Mouse (Mus musculus) adrenal gland, postnatal 36 days (tissue): ENCODE data around the gene St6gal1. TPM values are rescaled to one million over a fixed set of nuclear protein-coding genes. Genes with fewer than 3 reads are reported as not detected.
A peak's percentile ranks its signal among the peaks of the same experiment; 100 is the strongest.

Experiments used
- DNase-seq, 2 experiments: peaks; one replicate each; pipeline ENCODE4 v3.0.0; 2021; ENCODE audit warnings: mixed read lengths in 1 of 2
- total RNA-seq, 2 experiments: library from RNA; stranded (reverse); gene quantifications; 2 replicates each; pipeline ENCODE4 v1.2.3; 2021

St6gal1 gene
- total RNA-seq, 2 experiments from 2014 or later, result 45.5 to 49.5 TPM

DNA sequence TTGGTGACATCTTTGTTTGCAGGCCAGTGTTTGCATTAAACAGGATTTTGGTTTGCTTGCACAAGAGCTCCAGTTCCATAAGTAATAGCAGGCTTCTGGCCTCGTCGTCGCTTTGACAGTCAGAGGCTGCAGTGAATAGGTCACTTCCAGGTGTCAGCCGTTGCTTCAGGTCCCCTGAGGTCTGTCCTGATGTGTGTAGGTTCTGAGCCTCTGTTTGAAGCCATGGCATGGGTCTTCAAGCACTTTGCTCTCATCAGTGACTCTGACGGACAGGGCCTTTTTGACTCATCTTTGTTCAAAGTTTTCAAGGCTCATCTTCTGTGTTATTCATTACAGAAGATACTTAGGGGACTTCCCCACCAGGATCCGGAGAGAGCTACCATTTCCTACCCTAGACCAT lies 49.5 kb downstream of the St6gal1 start:
- DNase-seq, result no peak

DNA sequence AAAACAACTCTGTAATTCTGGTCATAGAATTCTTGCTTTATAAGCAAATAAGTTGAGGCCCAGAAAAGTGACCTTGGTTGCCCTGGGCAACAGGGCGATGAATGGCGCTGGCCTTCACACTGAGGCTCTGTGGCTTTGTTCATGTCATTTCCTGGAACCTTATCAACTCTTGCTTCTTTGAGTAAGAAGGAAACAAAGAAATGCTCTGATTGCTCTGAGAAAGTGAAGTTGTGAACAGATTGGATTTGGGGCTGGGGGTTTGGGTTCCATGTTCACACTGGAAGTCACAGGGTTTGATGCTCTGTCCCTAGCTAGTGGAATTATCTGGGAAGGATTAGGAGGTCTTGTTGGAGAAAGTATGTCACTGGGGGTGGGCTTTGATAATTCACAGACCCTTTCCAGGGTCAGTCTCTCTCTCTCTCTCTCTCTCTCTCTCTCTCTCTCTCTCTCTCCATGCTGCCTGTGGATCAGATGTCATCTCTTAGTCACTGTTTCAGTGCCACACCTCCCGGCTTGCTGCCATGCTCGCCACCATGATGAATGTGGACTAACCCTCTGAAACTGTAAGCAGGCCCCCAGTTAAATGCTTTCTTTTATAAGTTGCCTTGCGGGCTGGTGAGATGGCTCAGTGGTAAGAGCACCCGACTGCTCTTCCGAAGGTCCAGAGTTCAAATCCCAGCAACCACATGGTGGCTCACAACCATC lies 50.2 kb downstream of the St6gal1 start:
- DNase-seq, result peak; percentile 79 to 85

DNA sequence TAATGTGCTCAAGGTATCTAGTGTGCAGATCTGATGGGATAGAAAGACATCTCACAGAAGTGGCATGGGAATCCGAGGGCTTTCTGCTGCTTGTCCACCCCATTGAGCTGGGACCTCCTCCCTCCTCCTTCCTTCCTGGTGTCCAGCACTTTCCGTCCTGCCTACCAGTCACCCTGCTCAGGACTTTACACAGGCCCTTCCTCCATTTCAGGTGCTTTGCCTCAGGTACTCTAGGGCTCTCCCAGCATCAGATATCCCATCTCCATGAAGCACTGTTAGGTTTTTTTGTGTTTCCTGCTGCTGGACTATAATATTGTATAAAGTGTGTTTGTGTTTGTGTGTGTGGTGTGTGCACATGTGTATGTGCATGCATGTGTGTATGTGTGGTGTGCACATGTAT lies 51.1 kb downstream of the St6gal1 start:
- DNase-seq, result no peak

DNA sequence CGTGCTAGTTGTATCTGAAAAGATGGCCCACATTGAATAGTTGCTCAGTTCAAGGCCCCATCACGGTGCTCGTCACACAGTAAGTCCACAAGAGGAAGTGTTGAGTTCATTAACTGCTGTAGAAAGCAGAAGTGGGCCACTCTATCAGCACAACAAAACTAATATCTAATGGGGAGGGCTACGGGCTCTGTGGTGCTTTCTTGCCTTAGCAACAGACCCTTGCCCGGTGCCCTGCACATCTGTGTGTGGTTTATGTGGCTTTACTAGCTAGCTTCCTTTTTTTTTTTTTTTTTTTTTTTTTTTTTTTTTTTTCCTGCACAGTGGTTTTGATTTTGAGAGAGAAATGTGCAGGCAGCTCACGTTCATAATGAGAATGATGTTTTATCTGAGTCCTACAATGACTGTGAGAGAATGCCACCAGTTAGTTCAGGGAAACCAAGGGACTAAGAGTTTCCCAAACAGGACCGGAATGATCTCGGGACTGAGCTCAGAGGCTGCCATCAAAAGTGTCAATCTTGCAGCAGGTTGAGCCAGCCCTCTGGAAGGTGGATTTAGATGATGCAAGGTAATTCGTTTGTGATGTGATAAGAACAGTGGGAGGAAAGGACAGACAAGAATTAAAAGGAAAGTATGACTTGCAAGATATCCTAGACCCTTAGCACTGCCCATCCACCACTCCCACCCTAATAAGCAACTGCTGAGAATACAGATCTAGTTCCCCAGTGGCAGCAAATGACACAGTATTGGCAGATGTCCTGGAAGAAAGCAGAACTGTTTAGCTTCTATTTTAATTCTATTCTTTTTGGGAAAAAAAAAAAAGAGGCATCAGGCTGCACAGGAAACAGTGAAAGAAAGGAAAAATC lies 55.6 kb downstream of the St6gal1 start:
- no peak for DNase-seq

DNA sequence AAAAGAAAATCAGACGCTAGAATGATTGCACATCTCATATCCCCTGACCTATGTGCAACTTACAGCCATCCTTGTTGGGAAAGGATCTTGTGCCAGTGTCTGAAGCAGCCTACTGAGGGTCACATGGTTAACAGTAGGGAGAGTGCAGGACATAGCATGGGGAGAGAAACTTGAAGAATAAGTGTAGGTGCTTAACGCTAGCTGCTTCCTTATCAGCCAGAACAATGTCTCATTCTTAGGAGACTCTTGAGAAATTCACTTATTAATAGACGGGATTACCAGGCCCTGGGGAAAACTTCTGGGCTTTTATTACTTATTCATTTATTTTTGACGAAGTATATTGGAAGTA lies 56.2 kb downstream of the St6gal1 start:
- no peak for DNase-seq

DNA sequence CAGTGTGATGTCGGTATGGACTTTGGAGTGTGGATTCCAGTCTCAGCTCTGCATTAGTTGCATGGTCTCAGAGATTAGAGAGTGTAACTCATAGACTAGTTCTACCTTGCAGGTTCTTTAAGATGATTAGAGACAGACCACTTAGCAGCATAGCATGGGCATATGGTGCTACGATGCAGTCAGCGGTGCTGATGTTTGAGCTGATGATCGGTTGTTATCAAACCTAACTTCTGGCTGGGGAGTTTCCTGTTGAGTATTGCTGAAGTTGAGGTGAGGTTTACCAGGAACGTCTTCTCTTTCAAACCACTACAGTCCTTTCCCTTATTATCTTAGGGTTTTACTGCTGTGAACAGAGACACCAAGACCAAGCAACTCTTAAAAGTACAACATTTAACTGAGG lies 57.7 kb downstream of the St6gal1 start:
- DNase-seq, result no peak

DNA sequence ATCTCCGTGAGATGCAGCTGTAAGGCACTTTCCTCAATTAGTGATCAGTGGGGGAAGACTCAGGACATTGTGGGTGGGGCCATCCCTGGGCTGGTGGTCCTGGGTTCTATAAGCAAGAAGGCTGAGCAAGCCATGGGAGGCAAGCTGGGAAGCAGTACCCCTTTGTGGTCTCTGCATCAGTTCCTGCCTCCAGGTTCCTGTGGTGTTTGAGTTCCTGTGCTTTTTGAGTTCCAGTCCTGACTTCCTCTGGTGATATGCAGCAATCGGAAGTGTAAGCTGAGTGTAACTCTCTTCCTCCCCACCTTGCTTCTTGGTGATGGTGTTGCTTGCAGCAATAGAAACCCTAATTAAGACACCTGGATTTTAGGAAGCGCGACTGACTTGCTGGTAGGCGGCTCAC lies 58.4 kb downstream of the St6gal1 start:
- no peak for DNase-seq

DNA sequence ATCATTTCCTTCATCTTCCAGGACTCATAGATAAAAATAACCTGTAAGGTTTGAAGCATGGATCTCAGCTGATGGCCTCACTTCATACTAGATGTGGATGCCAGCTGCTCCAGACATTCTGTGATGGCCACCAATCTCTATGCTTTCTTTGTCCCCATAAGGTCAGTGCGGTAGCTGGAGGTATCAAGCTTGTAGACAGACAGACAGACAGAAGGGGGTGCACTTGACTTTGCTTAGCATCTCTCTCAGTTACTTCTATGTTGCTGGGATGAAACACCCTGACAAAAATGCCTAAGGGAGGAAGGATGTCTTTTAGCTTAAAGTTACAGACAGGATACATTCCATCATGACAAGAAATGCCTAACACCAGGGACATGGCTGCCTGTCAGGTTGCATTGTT lies 59.1 kb downstream of the St6gal1 start:
- no peak for DNase-seq

DNA sequence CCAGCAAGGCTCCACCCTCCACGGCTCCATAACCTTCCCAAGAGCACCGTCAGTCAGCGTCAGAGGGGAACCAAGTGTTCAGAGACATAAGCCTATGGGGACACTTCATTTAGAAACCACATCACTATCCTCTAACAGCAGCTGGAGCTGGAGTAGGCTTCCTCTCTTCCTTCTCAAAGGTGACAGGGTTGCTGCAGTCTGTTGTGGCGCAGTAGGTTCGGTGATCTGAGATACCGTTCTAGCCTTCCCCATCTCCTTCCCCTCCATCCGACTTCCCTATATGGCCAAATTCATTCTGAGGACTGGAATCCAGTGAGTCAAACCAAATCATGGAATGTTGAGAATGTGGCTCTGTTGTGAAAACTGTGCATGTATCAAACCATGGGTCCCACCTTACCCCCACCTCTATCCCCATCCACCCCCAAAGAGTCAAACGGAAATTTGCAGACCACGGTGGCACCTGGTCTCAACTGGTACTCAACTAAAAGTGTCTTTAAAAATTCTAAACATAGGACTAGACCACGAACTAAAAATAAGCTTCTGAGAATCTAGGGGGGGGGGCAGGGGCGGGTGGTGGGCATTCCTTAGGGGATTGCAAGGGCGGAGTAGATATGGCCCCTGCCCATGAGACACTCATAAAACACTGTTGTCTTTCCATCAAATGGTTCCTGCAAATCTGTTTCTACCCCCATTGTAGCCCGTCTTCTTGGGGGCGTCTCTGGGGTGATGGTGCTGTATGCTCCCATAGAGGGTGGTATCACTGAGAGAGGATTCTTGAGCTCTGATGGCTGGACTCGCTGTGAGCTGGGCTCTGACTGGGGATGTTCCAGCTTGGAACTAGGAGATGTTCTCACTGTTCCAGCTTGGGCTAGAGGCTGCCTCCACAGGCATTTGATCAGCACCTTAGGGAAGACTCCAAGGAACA lies 60.2 kb downstream of the St6gal1 start:
- no peak for DNase-seq

DNA sequence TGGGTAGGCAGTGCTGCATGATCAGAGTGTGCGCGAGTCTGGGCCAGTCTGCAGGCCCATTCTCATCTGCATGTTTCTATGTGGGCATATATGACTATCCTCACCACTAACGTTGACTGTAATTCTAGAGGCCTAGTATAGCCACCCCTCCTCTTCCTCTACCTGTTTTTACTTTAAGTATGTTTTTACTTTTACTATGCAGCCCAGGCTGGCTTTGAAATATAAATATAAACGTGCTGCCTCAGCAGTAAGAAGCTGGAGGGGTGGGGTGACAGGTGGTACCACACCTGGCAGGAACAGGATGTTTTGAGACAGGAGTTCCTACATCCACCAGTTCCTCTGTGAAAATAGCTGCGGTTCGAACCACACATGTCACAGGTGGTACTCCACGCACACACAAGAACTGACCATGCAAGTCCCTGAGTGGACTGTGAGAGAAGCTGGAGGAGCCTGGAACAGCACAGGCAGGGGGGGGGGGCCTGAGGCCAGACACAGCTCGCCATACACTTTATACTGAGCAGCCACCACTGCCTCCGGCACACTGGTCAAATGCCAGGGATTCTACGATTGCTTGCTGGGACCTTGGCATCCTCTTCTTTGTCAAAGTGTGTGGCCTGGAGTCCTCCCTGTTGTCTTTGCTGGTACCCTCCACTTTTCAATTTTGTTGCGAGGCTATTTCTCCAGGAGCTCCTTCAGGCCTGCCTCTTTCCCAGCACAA lies 62.0 kb downstream of the St6gal1 start:
- no peak for DNase-seq

DNA sequence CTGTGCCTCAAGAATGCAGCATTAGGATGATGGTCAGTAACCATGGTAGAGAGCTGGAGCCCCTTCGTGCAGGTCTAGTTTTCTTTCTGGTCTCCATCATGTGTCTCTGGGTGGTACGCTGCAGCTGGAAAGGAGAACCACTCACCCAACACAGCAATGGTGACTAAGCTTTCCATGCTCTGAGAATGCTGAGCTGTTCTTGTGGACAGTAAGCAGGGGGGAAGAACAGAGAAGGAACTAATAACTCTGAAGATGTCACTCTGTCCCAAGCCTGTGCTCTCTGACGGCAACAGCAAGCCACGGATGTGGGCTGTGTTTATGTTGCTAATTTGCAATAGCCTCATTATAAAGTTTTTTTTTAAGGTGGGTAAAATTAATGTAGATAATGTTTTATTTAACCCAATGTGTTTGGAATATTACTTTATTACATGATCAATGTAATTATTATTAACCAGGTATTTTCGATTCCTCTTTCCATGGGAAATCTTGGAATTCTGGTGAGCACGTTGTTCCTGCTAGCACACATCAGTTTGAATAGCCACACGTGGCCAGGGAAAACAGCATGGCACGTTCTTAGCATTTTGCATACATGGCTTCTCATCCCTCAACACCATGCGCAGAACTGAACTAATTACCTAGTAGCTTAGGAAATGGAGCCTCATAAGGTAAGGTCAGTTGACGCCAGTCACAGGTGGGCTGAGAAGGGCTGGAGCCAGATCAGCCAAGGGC lies 62.9 kb downstream of the St6gal1 start:
- DNase-seq, result no peak

DNA sequence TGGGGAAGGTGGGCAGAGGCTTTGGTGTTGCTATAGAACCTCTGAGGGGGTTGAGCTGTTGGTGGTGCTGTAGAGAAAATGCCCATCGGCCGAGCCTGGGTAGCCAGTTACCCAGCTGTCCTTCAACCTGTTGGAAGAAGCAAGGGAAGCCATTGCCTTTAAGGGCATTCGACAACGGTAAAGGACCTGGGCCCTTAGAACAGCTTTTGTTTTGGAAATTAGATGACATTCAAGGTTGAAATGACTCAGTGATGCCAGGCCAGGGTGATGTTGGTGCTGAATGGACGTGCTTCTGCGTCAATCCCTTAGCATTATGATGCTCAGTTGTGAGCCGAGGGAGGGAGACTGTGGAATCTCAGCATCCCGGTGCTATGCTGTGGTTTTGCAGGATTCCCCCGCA lies 63.6 kb downstream of the St6gal1 start:
- DNase-seq, result no peak

DNA sequence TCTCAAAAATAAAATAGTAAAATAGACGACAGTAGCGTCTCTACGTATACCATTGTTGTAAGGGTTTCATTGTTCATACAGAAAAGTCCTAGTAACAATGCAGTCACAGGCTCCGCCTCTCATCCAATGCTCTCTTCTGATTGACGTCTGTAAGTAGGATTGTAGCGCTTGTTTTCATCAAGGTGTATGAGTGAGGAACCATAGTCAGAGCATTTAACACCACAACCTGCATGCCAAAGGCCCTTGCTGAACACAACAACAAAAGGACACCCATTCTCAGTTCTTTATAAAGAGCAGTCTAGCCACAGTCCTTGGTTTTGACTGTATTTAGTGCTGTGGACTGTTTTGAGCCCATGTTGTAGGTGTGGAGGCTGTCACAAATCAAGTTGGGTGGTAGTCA lies 64.9 kb downstream of the St6gal1 start:
- DNase-seq, result no peak

DNA sequence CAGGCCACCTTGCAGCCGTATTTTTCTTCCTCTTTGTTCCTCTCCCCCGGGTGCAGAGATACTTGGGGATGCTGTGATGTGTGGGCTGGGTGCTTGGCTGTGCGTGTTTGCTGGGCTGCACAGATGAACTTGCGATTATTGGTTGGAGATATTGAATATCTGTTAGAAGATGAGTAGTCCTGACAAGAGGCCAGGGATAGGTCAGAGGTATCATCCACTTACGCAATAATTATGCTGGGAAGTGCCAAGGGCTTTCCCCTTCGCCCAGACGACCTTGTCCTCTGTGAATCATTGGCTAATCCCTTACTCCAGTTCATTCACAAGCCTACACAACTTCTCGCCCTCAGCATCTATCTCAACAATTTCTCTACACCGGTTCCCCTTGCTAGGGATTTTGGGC lies 65.6 kb downstream of the St6gal1 start:
- peak; percentile 55 for DNase-seq

DNA sequence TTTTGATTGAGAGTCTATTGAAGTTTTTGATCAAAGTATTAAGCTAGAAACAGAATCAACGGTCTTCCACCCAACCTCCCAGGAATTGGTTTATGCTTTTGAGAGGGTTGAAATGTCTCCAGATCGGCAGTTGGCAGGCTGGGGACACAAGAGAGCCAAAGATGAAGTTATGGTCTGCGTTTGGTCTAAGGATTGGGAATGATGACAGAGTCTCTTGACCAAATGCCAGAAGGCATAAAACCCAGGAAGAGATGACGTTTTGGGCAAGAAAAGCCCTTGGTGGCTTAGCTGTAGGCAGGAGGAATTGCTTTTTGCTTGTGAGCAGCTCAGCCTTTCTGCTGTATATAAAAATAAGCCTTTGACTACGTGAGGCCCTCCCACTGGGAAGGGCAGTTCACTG lies 67.0 kb downstream of the St6gal1 start:
- DNase-seq, result peak in 1 of 2 experiments; percentile 39

DNA sequence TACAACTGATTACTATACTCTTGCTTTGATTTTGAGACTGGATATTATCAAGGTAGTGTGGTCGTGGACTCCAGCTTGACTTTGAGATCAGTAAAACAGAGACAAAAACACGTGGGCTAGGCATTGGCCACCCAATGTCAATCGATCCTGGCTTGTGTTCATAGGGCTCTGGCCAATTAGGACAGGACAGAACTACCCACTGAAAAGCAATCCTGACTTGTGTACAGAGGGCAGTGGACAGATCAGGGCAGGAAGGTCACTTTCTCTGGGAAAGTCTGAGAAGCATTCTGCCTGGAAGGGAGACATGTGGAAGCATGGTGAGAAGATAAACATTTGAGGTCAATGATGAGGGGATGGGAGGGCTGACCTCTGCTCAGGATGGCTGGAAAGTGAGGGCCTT lies 69.7 kb downstream of the St6gal1 start:
- DNase-seq, result no peak

DNA sequence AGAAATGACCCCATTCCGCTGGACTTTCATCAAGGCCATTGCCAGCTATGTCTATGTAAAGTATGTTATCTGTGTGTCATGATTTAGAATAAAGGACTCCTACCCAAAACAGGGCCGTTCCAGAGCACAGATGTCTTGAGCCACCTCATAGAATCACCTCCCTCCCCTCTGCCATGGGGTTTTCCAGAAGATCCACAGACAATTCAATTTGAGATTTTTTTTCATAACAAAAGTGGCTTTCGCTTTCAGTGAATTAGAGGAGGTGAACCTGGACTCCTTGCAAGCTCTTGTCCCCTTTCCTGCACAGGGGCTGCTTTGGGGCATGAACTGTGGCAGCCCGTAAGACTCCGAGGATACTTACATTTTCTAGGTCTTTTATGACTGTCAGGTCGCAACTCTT lies 70.2 kb downstream of the St6gal1 start:
- DNase-seq, result no peak

DNA sequence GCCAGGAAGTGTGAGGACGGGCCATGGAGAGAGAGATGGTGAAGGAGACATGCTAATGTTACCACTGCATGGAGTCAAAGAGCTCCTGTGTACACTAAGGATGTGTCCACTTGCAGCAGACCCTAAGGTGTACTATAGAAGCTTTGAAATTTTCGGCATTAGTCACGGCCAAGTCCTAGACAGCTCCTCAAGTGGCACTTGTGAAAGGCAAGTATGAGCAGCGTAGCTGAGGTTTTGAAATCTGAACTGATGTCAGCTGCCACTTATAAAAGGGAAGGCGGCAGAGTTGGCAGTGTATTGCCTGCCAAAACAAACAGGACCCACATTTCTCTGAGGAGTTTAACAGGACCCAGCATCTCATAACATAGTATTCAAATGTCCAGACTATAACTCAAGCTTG lies 71.2 kb downstream of the St6gal1 start:
- no peak for DNase-seq

DNA sequence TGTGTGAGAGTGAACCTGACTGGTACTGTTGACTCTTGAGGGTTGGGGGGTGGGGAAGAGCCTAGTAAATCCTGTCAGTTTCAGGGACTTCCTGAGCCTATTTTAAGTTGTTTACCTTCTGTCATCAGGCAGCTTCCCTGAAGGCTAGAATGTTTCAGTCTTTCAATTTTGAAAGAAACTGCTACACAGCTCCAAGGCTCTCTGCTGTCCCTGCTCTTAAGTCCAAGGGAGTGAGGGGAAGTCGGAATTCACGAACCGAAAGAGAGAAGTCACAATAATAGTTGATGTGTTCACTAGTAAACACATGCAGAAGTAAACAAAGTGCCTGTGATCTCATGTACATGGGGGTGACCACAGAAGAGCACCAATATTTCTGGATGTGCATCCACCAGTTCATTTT lies 72.2 kb downstream of the St6gal1 start:
- DNase-seq, result no peak

DNA sequence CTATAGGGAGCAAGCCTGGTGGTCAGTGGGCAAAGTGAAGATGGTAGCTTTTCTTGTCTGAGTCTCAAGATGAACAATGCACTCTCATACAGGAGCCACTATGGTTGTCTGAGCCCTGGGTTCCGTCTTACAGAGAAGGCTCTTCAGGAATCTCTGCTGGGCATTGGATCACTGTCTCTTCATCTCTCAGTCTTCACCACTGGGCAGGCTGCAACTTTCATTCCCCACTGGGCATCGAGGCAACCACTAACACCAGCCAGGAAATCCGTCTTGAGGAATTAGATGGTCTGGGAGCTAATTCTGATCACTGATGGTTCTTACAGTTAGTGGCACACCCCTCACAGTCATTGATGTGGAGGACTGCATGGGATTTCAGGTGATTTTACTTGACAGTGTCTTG lies 73.9 kb downstream of the St6gal1 start:
- DNase-seq, result no peak

DNA sequence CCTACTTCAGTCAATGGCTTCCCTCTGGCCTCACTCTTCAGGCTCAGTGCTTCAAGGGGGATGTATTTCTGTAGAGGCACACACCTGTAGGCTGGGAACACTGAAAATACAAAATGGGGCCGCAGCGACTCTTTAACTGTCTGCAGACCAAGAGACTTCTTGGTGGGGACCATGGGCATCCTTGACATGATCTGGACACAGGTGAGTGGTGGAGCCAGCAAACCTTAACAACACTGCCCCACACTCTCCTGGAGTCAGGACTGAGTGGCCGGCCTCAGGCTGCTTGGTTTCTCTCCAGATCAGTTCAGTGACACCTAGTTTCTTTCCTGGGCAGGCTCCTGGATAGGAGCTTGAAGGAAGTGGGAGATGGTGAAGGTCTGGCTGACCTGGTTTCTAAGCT lies 74.4 kb downstream of the St6gal1 start:
- no peak for DNase-seq
